Mouse (Mus musculus): ENCODE results near the gene Stat6.

Stat6 gene

DNA sequence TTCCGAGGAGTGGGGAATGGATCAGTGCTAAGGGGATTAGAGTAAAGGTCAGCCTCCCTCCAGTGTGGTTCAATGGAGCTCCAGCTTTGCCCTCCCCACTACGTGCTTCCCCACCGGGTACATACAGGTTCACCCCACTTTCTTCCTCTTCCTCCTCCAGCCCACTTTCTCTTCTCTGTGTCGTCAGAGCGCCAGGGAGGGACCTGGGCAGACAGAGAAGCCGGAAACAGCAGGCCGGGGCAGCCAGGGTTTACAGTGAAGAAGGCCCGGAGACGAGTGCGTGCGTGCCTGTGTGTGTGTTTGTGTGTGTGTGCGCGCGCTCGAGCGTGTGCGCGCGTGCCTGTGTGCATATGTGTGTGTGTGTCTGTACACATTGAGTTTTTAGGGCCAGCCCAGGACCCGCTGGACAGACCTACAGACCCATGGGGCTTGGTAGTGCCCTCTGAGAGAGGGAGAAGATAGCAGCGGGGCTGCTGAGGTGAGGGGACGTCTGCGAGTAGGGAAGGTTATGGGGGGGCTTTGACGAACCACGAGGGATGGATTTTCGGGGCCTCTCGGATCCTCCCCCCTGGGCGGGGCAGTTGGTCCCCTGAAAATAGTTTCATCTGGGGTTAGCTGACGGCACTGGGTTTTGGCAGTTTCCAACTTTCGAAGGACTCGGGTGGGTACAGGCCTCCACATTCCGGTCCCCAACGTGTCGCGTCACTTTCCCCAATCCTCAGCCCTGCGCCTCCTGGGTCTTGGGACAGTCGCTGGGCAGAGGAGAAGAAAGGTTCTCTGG, at the start of gene Stat6:
Gene Stat6 (plus strand): TSS at position 215 of the 781 bp plus-strand sequence.
- DNase-seq (ENCODE audit: low spot score in 2 of 2) = peak; percentile 86 to 89

DNA sequence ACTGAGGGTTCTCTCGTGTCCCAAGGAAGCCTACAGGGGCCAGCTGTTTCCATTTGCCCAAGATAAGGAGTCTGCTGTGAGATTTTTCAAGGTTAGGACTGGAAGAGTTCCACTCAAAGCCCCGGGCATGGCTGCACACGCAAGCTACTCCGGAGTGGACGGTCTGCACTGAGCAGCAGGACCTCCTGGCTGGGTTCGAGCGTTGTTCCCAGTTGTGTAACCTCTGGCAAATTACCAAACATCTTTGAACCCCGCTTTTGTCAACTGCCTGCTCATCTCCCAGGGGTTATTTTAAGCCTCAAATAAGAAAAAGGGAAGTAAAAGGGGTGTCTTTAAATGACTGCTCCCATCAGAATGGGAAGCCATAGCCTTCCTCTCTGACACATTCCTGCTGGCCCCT, 48.4 kb upstream of the Stat6 start:
- DNase-seq (ENCODE audit: low spot score in 2 of 2) = no peak

DNA sequence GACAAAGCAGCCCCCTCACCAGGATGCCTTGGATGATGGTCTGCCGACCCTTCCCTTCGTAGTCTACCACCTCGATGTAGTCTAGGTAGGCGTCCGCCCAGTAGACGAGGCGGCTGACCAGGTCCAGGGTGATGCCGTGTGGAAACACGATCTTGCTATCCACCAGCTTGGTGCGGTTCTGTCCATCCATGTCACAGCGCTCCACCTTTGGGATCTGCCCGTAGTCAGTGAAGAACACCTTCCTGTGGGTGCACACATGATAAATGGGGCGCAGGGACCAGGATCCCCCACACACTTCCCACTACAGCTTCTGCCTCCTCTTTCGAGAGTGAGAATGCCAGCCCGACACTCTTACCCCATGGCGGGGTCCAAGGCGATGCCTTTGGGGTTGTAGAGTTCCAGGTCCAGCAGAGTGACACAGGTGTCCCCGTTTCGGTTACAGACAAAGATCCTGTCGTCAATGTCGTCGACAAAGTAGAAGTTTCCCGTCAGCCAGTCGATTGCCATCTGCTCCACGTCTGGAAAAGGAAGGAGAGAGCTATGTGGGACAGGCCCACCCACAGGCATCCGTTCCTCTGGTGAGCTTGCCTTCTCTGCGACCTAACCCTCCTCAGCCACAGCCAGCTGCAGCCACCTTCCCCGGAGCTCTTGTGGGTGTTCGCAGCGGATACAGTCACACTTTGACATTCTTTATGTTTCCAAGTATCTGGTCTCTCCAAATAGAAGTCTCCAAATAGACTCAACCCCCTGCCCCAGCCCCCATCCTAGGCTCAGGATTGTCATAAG, 47.7 kb upstream of the Stat6 start:
- DNase-seq (ENCODE audit: low spot score in 2 of 2) = no peak

DNA sequence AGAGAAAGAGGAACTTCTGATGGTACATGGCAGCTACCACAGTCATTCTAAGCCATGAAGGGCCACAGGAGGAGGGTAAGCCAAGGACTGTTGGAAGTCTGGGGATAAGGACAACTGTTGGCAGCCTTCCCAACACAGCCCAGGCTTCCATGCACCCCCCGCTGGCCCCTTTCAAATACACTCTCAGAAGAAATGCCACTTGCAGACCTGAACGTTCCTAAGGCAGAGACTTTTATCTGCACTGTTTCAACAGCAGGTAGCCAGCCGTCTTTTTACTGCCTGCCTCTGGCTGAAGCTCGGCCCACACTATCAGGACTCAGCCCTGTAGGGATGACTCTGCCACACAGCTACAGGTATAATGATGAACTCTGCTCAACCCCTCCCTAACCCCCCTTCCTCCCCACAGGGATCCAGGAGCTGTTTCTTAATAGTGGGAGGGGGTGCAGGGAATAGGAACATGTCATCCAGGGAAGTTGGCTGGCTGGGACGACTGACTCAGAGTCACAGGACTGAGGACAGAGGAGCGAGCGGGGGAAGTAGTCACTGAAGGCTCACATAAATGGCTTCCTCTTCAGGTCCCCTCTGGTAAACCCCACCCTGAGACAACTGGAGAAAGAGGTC, 46.4 kb upstream of the Stat6 start:
- DNase-seq (ENCODE audit: low spot score in 2 of 2) = no peak

DNA sequence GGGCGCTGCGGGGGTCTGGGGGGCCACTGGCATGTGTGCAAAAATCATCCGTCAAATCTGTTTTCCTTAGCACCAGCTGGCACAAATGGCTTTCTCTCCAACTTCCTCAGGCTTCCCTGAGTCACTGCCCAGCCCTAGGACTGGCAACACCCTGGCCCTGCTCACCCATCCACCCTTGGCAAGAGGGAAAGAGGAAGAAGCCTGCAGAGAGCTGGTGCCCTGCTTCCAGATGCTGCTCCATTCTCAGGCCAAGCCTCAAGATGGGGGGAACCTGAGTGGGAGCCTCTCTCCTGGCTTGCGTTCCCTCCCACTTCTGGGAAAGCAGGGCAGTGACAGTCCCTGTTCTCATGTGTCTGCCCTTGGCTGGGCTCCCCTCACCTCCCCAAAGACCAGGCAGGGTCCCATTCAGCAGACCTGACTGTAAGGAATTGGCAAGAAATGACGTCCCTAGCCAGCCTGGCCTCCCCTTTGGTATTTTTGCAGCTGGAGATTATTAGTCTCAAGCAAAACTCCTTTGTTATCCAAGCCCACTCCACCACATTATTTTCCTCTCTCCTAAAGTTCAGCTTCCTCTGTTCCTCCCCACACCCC, 45.4 kb upstream of the Stat6 start:
- DNase-seq (ENCODE audit: low spot score in 2 of 2) = no peak

DNA sequence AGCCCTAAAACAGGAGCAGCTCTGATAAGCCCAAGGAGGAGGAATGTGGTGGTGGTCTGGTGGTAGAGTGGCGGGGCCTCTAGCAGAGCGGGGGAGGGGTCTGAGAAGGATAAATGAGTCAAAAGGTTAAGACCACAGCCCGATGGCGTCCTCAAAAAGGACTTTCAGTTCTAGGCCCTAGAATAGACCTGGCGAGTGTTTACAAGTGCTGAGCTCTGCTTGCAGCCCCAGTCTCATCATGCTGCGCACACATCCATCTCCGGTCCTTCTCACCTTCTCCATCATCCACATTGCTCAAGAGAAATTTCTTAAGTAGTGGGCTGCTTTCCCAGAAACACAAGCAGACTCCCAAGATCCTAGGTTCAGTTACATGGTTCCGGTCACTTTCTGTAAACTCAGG, 44.2 kb upstream of the Stat6 start:
- no peak for DNase-seq (ENCODE audit: low spot score in 2 of 2)

DNA sequence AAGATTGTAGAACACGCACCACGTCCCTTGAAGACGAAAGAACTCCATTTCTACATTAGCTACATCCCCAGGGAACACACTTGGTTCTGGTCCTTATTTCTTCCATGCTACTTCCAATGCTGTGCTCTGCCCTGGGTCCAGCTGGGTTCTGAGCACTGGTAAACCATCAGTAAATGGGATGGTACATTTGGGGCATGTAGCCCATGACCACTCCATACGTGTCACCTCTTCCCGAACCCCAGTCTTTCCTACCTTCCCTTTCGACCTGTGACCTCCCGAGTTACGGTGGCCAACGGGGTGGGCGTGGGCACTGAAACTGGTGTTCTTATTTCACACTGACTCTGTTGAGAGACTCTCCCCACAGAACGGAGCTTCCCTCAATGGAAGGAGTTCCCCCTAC, 43.5 kb upstream of the Stat6 start:
- DNase-seq (ENCODE audit: low spot score in 2 of 2) = no peak

DNA sequence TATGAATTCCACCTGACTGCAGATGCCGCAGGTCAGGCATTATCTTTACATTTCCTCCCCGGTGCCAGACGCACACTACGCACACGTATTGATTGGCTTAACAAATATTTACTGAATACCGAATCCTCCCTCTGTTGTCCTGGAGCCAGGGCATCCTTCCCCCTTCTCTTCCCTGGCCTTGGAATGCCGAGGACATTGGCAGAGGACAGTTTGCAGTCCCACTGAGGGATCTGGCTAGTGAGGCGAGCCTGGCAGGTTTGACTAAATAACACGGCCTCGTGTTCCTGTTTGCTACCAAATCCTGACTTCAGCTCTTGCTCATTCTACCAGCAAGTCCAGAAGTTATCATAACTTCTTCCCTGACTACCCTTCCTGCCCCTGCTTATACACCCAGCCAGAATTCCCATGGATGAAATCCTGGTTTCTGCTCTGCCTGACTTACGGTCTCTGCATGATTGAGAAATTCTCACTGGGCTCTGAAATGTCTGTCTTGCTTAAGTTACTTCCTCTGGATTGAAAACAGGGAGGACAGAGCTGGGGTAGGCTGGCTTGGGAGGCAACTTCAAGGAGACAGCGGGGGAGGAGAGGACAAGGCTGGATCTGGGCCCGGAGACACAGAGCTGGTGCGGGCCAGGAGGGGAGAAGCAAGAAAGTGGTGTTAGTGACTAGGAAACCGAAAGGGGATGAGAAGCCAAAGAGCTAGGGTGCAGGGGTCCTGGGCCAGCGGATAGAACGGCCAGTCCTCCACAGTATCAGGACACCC, 42.8 kb upstream of the Stat6 start:
- no peak for DNase-seq (ENCODE audit: low spot score in 2 of 2)

DNA sequence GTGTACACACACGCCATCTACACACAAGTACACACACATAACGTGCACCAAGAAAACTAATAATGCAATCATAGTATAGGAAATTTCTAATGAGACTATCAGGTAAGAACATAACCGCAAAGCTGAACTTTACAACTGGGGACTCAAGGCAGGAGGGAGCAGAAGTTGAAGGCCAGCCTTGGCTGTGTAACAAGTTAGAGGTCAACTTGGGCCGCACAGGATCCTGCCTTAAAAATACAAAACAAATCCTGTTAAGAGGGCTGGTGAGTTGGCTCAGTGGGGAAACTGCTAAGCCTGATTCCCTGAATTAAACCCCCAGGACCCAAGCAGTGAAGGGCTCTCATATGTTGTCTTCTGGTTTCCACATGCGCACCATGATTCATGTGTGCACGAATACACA, 40.6 kb upstream of the Stat6 start:
- no peak for DNase-seq (ENCODE audit: low spot score in 2 of 2)

DNA sequence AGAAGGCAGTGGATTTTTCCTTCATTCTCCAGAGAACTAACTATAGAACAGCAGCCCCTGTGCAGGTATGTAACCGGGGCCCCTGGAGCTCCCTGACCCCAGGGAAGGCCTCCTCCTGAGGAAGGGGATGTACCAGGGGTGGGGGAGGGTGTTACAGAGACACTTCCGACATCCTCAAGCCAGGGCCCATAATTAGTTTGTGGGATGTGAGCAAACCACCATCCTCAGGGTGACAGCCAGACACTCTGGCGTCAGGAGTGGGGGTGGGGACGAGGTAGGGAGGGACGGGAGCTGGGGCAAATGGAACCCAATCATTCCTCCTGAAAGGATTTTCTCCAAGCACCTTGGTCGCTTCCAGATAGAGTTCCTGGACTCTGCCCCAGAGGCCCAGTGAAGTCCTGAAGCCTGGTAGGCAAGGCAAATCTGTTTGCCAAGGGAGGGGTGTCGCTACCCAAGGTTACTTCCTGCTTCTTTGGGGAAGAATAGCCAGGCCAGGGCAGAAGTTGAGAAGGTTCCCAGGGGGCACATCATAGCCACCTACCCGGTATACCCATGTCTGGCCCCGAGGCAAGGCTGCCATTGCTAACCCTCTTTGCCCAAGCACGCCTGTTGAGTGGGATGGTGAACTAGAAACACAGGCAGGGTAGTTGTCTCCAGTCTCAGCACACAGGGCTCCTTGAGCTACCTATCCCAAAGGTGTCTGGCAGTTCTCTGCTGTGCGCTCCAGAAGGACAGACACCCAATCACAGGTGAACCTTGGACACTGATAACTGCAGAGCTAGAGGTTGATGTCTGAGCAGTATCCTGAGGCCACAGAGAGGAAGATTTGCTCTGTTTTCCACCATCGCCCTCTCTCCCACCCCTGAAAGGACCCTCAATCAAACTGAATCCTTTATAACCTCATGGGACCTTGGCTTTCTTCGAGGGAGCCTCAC, 39.1 kb upstream of the Stat6 start:
- no peak for DNase-seq (ENCODE audit: low spot score in 2 of 2)

DNA sequence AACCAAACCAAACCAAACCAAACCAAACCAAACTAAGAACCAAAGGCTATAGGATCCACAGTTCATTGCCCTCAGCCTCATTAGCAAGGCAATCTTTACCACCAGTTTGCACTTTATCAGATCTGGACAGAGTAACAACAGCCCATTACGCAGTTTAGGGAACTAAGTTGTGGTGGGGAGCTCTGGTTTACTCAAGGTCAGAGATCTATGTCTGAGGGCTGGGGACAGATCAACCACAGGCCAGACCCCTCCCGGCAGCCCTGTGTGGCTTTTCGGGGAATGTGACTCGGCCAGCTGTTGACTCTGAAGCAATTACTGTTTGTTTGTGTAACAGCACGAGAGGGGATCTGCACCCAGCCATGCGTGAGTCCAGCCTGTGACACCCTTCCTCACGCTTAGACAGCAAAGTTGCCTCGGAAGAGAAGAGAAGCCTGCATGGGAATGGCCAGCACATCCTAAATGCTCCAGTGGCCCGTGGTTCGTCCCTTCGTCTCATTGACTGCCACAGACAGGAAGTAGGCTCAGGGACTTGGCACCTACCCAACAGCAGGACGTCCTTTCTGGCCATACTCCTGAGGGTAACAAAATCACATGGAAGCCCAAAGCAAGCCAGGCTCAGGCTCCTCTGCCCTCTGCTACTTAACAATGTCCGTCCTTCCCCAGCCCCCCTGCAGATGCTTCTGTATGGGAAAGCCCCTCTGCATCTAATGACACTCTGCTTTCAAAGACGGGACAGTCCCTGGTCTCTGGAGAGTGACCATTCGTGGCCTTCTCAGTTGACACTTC, 38.1 kb upstream of the Stat6 start:
- DNase-seq (ENCODE audit: low spot score in 2 of 2) = peak; percentile 52 to 78

DNA sequence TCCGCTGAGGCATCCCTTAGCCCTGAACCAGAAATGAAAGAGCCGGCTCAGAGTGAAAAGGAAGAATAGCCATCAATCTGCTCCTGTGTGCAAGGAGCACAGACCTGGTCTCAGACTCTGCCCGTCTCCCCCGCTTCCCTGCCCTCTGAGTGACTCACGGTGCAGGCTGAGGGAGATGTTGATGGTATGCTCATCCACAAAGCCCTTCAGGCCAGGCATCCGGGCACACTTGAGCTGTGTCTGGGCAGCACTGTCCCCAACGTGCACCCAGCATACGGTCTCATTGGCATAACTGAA, 37.6 kb upstream of the Stat6 start:
- no peak for DNase-seq (ENCODE audit: low spot score in 2 of 2)

DNA sequence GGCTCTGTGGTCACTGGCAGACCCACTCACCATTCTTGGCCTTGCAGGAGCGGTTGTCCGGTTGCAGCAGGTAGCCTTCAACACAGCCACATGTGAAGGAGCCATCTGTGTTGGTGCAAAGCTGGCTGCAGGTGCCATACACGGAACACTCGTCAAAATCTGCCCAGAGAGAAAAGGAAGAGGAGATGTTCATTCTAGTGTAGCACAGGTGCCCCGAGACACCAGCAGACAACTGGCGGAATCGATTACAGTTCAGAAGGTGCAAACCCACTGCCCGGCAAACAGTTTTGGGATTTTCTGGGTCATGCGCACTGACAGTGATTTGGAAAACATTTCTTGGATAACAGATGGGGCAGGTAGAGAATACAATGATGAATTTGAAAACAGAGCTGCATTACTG, 37.0 kb upstream of the Stat6 start:
- DNase-seq (ENCODE audit: low spot score in 2 of 2) = no peak

DNA sequence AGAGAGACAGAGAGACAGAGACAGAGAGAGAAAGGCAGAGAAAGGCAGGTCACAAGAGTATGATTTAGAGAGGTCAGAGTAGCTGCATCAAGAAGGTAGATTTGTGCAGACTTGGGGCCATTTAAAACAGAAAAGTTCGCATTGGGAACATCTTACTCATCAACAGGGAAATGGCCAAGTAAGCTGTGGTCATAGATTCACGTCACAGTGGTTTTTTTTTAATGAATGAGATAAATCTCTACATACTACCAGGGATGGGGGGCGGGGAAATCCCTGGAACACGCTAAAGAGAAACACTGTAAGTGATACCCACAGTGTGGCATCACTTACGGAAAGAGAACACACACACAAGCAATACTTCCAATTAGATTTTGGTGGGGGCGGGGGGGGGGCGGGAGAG, 35.7 kb upstream of the Stat6 start:
- no peak for DNase-seq (ENCODE audit: low spot score in 2 of 2)

DNA sequence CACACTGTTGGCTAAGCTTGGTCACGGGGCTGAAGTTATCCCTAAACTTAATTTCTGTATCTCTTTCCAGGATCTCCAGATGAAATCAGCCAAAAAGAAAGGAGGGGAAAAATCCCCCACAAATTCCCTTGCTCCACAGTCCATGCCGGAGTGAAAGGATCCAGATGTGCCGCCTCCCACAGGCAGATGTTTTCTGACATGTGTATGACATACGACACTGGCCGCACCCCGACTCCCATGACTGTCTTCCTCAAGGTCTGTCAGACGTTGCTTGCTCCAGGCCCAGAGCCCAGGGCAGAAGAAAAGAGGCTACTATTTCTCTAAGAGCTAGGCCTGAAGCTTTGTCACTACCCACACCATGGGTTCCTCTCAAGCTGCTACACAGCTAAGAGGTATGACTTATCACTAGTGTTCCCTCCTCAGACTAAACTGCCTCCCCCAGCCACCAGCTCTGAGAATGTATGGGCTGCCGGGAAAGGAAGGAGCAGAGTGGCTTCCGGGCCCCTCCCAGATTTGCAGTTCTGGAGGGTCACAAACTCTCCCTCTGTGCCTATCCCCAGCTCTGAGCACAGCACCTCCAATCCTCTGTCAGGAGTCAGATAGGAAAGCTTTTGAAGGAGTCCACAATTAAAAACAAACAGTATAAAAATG, 33.2 kb upstream of the Stat6 start:
- no peak for DNase-seq (ENCODE audit: low spot score in 2 of 2)

DNA sequence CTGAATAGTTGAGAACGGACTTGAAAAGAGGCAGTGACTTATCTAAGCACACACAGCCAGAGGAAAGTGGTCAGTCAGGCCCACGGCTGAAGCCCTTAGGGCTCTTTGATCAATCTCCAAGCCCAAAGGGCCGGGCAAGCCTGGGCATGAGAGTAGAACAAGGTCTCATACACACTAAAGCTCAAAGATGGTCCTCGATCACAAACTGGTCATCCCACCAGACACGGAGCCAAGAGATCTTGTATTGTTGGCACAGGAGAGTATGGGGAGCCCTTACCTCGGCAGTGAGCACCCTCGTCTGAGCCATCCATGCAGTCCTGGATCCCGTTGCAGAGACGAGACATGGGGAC, 32.7 kb upstream of the Stat6 start:
- no peak for DNase-seq (ENCODE audit: low spot score in 2 of 2)

DNA sequence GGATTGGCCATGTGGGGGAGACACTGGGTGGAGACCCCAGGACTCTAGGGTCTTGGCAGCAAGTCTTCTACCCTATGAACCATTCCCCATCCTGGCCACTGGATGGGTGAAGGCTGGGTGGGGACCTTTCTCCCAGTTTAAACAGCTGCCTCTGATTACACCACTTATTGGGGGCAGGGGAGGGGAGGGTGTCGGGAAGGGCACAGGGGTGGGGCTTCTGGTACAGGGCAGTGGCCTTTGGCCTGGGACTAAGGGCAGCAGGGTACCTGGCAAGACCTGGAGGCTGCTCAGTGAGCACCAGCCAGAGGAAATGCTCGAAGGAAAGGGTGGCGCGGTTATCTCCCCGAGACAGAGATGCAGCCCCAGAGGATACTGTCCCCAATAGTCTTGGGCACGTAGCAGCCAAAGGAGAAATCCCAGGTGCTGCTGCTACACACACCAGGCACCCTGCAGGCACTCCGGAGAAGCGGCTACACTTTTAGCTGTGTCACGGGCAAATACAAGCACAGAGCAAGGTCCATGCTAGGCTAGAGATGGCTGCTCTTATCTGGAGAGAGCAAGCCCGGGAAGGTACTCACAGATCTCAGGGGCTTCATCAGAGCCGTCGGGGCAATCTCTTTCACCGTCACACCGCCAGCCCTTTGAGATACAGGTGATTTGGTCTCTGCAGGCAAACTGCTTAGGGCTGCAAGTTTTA, 30.6 kb upstream of the Stat6 start:
- no peak for DNase-seq (ENCODE audit: low spot score in 2 of 2)

DNA sequence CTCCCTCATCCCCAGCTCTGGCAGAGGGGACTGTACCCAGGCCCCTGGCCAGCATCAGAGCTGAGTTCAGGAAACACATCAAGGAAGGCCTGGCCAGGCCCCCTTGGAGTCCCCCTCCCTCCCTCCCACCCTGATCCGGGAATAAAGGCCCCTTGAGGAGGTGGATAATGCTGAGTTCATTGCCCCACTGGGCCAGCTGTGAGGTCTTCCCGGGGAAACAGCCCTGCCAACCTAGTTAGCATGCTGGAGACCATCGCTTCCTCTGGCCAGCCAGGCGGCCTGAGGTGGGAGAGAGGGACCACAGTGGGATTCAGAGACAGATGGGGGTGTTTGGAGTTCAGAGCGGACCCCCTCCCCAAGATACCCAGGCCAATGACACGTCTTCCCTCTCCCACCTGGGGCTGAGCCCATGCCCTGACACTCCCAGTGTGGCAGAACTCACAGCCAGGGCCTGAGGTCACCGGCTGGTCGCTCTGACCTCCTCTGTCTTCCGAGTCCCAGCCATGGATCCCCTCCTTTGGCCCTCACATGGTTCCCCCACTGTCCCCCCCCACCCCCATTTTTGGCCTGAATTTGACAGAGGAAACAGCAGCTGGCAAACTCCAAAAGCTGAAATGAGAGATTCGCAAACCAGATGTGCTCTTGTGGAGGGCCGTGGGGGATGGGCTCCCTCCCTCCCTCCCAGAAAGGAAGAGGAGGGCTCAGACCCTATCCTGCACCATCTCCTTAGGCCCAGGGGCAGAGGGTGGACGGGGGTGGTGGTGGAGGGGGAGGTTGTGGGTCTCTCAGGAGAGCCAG, 28.4 kb upstream of the Stat6 start:
- DNase-seq (ENCODE audit: low spot score in 2 of 2) = no peak
